Mouse (Mus musculus) adrenal gland, postnatal 14 days (tissue): Measurements from ENCODE around the gene Aldh1l1. TPM values are rescaled to one million over a fixed set of nuclear protein-coding genes. Genes with fewer than 3 reads are reported as not detected.

Experiments
- DNase-seq: peaks from one replicate; pipeline ENCODE4 v3.0.0; 2021; ENCODE audit warnings: mixed read lengths
- total RNA-seq: library from RNA; stranded (reverse); gene quantifications from 2 replicates; pipeline ENCODE4 v1.2.3, GENCODE M21; 2021

The Aldh1l1 gene
- total RNA-seq, 1 experiment from 2014 or later: 130 TPM

GRCm38 (mm10) chr6:90588113-90588512 lies 101.9 kb downstream of the Aldh1l1 start:
- no peak for DNase-seq

GRCm38 (mm10) chr6:90590707-90591106 lies 104.5 kb downstream of the Aldh1l1 start:
- no peak for DNase-seq

GRCm38 (mm10) chr6:90594972-90595371 lies 108.7 kb downstream of the Aldh1l1 start:
- DNase-seq: no peak

- DNase-seq: no peak
These were observed 110.8 kb downstream of the Aldh1l1 start for GRCm38 (mm10) chr6:90597060-90597459.

GRCm38 (mm10) chr6:90597592-90597991 lies 111.4 kb downstream of the Aldh1l1 start:
- peak; percentile 58 for DNase-seq

GRCm38 (mm10) chr6:90598197-90598596 lies 112.0 kb downstream of the Aldh1l1 start:
- no peak for DNase-seq

- peak; percentile 49 for DNase-seq
These were observed 114.1 kb downstream of the Aldh1l1 start for GRCm38 (mm10) chr6:90600351-90600750.

- DNase-seq: no peak
These were observed 115.5 kb downstream of the Aldh1l1 start for GRCm38 (mm10) chr6:90601736-90602135.

GRCm38 (mm10) chr6:90602304-90602703 lies 116.1 kb downstream of the Aldh1l1 start:
- DNase-seq: no peak

GRCm38 (mm10) chr6:90603126-90603525 lies 116.9 kb downstream of the Aldh1l1 start:
- no peak for DNase-seq

- DNase-seq: no peak
These were observed 117.9 kb downstream of the Aldh1l1 start for GRCm38 (mm10) chr6:90604130-90604529.

- peak; percentile 97 for DNase-seq
These were observed 118.5 kb downstream of the Aldh1l1 start, which contains the start of gene Slc41a3 for GRCm38 (mm10) chr6:90604533-90605297. TSS of gene Slc41a3 (plus strand) at chr6:90604725.

GRCm38 (mm10) chr6:90605298-90605665 lies 119.1 kb downstream of the Aldh1l1 start:
- no peak for DNase-seq

- DNase-seq: peak; percentile 73
These were observed 120.3 kb downstream of the Aldh1l1 start for GRCm38 (mm10) chr6:90606538-90606937.

- peak; percentile 80 for DNase-seq
These were observed 121.0 kb downstream of the Aldh1l1 start for GRCm38 (mm10) chr6:90607196-90607595.

GRCm38 (mm10) chr6:90608186-90608585 lies 122.0 kb downstream of the Aldh1l1 start:
- DNase-seq: peak; percentile 72

- peak; percentile 51 for DNase-seq
These were observed 124.0 kb downstream of the Aldh1l1 start for GRCm38 (mm10) chr6:90610248-90610647.

- no peak for DNase-seq
These were observed 127.0 kb downstream of the Aldh1l1 start for GRCm38 (mm10) chr6:90613277-90613676.

GRCm38 (mm10) chr6:90615362-90615761 lies 129.1 kb downstream of the Aldh1l1 start:
- DNase-seq: peak; percentile 76

- DNase-seq: no peak
These were observed 129.8 kb downstream of the Aldh1l1 start for GRCm38 (mm10) chr6:90615991-90616390.

- DNase-seq: peak; percentile 43
These were observed 130.3 kb downstream of the Aldh1l1 start for GRCm38 (mm10) chr6:90616481-90616880.

- DNase-seq: no peak
These were observed 132.0 kb downstream of the Aldh1l1 start for GRCm38 (mm10) chr6:90618274-90618673.

GRCm38 (mm10) chr6:90618821-90619636 lies 132.8 kb downstream of the Aldh1l1 start:
- DNase-seq: peak; percentile 77
